Mouse (Mus musculus) embryonic stem cell, embryonic (primary cell): ENCODE measurements around the gene Urb1.
"Not testable (repeated sequence)": the region's sequence is repeated elsewhere in the genome, so short reads cannot be mapped to it uniquely, and the experiment has no call there.

Source experiments
- CTCF ChIA-PET, 4 experiments: fragments of 300-600 bp in 2 of 4; fragments of 350-600 bp in 2 of 4; sonication (Branson Sonifier 250); formaldehyde crosslinking; loops; one replicate each; lab custom pipeline; 2022; ENCODE audit warnings: inconsistent platforms in 2 of 4; lab: Charles Lee
- POLR2A ChIA-PET, 4 experiments: fragments of 300-600 bp in 2 of 4; fragments of 350-600 bp in 2 of 4; sonication (Branson Sonifier 250); formaldehyde crosslinking; loops; one replicate each; lab custom pipeline; 2022; ENCODE audit warnings: antibody characterized with exemption in 4 of 4, inconsistent platforms in 1 of 4; lab: Charles Lee

The Urb1 gene

GRCm38 (mm10) chr16:90829894-90830685 lies 19.9 kb upstream of the Urb1 start:
- ChIA-PET CTCF (interaction anchor here (0.7 to 2.3 kb wide), 11 partner anchors 95 to 429 kb away, joined by 3 to 13 read pairs (median 4); partner anchors contain the start of genes Cfap298 (in 2 of the 4), Paxbp1 (in 1 of the 4) and Synj1 (in 1 of the 4)), POLR2A (interaction anchor here (0.5 to 3.6 kb wide), 27 partner anchors 8 to 610 kb away, joined by 3 to 20 read pairs (median 4); partner anchors contain the start of genes Cfap298 (in 4 of the 4), Paxbp1 (in 1 of the 4), Sod1 (in 1 of the 4) and Synj1 (in 1 of the 4))

- ChIA-PET CTCF (interaction anchor here in 2 of 4 experiments (1.0 to 2.3 kb wide), 5 partner anchors 96 to 215 kb away, joined by 3 to 13 read pairs (median 5); partner anchors contain the start of genes Cfap298 (in 2 of the 2) and Paxbp1 (in 1 of the 2)), POLR2A (interaction anchor here in 3 of 4 experiments (0.7 to 3.6 kb wide), 11 partner anchors 7 to 215 kb away, joined by 3 to 20 read pairs (median 4); partner anchors contain the start of genes Cfap298 (in 2 of the 3), Paxbp1 (in 1 of the 3), Synj1 (in 1 of the 3) and Urb1 (in 1 of the 3))
Measured at GRCm38 (mm10) chr16:90829136-90829535, 18.9 kb upstream of the Urb1 start.

- CTCF ChIA-PET: interaction anchor here in 3 of 4 experiments (0.6 to 3.2 kb wide), 8 partner anchors 32 to 660 kb away, joined by 3 to 19 read pairs (median 4); partner anchors contain the start of gene Paxbp1 (in 1 of the 3)
- POLR2A ChIA-PET: interaction anchor here in 1 of 4 experiments (0.6 to 1.0 kb wide), 2 partner anchors 60 to 88 kb away, joined by 3 to 4 read pairs; no protein-coding TSS in a partner anchor
Measured at GRCm38 (mm10) chr16:90827498-90827897, 17.3 kb upstream of the Urb1 start.

- POLR2A ChIA-PET: interaction anchor here in 3 of 4 experiments (0.6 to 1.4 kb wide), 7 partner anchors 16 to 393 kb away, joined by 3 to 6 read pairs (median 4); partner anchors contain the start of genes Cfap298 (in 1 of the 3) and Urb1 (in 1 of the 3)
- CTCF ChIA-PET: interaction anchor here (0.5 to 3.2 kb wide), 49 partner anchors 11 to 1052 kb away, joined by 3 to 21 read pairs (median 4); partner anchors contain the start of genes Cfap298 (in 3 of the 4), Paxbp1 (in 1 of the 4), Synj1 (in 1 of the 4) and Urb1 (in 1 of the 4)
Measured at GRCm38 (mm10) chr16:90826457-90826856, 16.2 kb upstream of the Urb1 start, which contains the start of gene Eva1c. Gene Eva1c (plus strand): TSS chr16:90826719.

GRCm38 (mm10) chr16:90826041-90826440 lies 15.8 kb upstream of the Urb1 start:
- POLR2A ChIA-PET: interaction anchor here in 1 of 4 experiments (0.6 to 1.4 kb wide), 4 partner anchors 15 to 394 kb away, joined by 3 to 6 read pairs (median 4); partner anchors contain the start of genes Cfap298 and Urb1
- CTCF ChIA-PET: interaction anchor here (0.6 to 3.2 kb wide), 36 partner anchors 12 to 509 kb away, joined by 3 to 19 read pairs (median 4); partner anchors contain the start of genes Cfap298 (in 3 of the 4), Paxbp1 (in 1 of the 4) and Synj1 (in 1 of the 4)

GRCm38 (mm10) chr16:90823986-90824385 lies 13.8 kb upstream of the Urb1 start:
- POLR2A ChIA-PET: interaction anchor here in 1 of 4 experiments (0.7 kb wide), 1 partner anchor 149 kb away, joined by 4 read pairs; no protein-coding TSS in a partner anchor
- CTCF ChIA-PET: not testable (repeated sequence)

GRCm38 (mm10) chr16:90822981-90823380 lies 12.8 kb upstream of the Urb1 start:
- ChIA-PET CTCF (interaction anchor here in 1 of 4 experiments (1.2 kb wide), 1 partner anchor 226 kb away, joined by 3 read pairs; no protein-coding TSS in a partner anchor), POLR2A (interaction anchor here (0.6 to 1.2 kb wide), 5 partner anchors 31 to 206 kb away, joined by 3 to 5 read pairs (median 4); partner anchors contain the start of gene Cfap298 (in 1 of the 4))

- ChIA-PET CTCF (interaction anchor here in 2 of 4 experiments (0.8 to 1.2 kb wide), 2 partner anchors 9 to 226 kb away, joined by 3 read pairs; no protein-coding TSS in a partner anchor), POLR2A (interaction anchor here in 3 of 4 experiments (0.6 to 1.2 kb wide), 4 partner anchors 7 to 206 kb away, joined by 3 to 5 read pairs (median 4); partner anchors contain the start of gene Cfap298 (in 1 of the 3))
Measured at GRCm38 (mm10) chr16:90822284-90822935, 12.2 kb upstream of the Urb1 start.

GRCm38 (mm10) chr16:90821046-90821697 lies 11.0 kb upstream of the Urb1 start:
- ChIA-PET CTCF (no interaction called here), POLR2A (interaction anchor here in 1 of 4 experiments (1.1 kb wide), 1 partner anchor 9 kb away, joined by 3 read pairs; no protein-coding TSS in a partner anchor)

- POLR2A ChIA-PET: no interaction called here
- CTCF ChIA-PET: no interaction called here
Measured at GRCm38 (mm10) chr16:90820326-90820725, 10.1 kb upstream of the Urb1 start.

GRCm38 (mm10) chr16:90812086-90812485 lies 1.9 kb upstream of the Urb1 start:
- CTCF ChIA-PET: interaction anchor here in 1 of 4 experiments (0.6 kb wide), 1 partner anchor 146 kb away, joined by 3 read pairs; no protein-coding TSS in a partner anchor
- POLR2A ChIA-PET: interaction anchor here in 1 of 4 experiments (1.6 kb wide), 2 partner anchors 85 to 123 kb away, joined by 3 to 6 read pairs; partner anchors contain the start of genes Cfap298 and Mis18a

- CTCF ChIA-PET: interaction anchor here in 1 of 4 experiments (1.2 kb wide), 1 partner anchor 16 kb away, joined by 3 read pairs; the partner anchor contains the start of gene Eva1c
- POLR2A ChIA-PET: interaction anchor here in 2 of 4 experiments (0.6 to 1.6 kb wide), 4 partner anchors 16 to 251 kb away, joined by 3 to 4 read pairs (median 3); partner anchors contain the start of genes Cfap298 (in 1 of the 2), Eva1c (in 1 of the 2) and Mis18a (in 1 of the 2)
Measured at GRCm38 (mm10) chr16:90810716-90811256, 573 bp upstream of the Urb1 start.

- ChIA-PET POLR2A (interaction anchor here in 1 of 4 experiments (0.6 to 0.9 kb wide), 2 partner anchors 67 to 418 kb away, joined by 3 to 5 read pairs; no protein-coding TSS in a partner anchor), CTCF (no interaction called here)
Measured at GRCm38 (mm10) chr16:90804466-90804865, 5.7 kb downstream of the Urb1 start.

- POLR2A ChIA-PET: interaction anchor here in 2 of 4 experiments (0.9 to 1.3 kb wide), 2 partner anchors 10 to 28 kb away, joined by 3 to 5 read pairs; no protein-coding TSS in a partner anchor
Measured at GRCm38 (mm10) chr16:90801928-90802327, 8.3 kb downstream of the Urb1 start.

GRCm38 (mm10) chr16:90801251-90801650 lies 9.0 kb downstream of the Urb1 start:
- CTCF ChIA-PET: interaction anchor here in 1 of 4 experiments (1.0 to 1.6 kb wide), 4 partner anchors 13 to 125 kb away, joined by 3 to 4 read pairs (median 3); no protein-coding TSS in a partner anchor

More at GRCm38 (mm10) chr16:90801928-90802327, 8.3 kb downstream of the Urb1 start:
- CTCF ChIA-PET: interaction anchor here in 3 of 4 experiments (0.5 to 1.6 kb wide), 15 partner anchors 10 to 557 kb away, joined by 3 to 9 read pairs (median 3); no protein-coding TSS in a partner anchor

More at GRCm38 (mm10) chr16:90801251-90801650, 9.0 kb downstream of the Urb1 start:
- POLR2A ChIA-PET: interaction anchor here in 1 of 4 experiments (1.3 kb wide), 1 partner anchor 9 kb away, joined by 5 read pairs; no protein-coding TSS in a partner anchor
